Comparison of ENCODE assay signal across 8 mouse cellular contexts in the genomic region with DNA sequence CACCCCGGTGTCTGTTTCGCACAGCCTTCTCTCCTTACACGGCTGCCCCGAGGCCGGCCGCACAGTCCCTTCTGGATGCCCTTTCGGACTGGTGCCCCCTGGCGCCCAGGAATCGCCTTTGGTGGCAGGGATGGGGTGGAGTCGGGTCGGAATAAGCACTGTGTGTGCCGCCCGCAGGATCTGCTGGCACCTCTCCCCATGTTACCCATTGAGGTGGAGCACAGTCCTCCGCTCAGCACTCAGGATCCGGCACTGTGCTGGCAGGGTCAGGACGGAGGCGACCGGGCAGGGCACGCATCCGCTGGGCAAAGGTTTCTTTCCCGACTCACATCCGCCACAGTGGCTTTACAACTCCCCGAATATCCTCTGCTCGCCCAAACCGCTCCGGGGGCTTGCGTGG. TPM values are rescaled to one million over a fixed set of nuclear protein-coding genes. Genes with fewer than 3 reads are reported as not detected.
DNase-seq lines count a peak whose midpoint lies in the region; ATAC-seq and TF ChIP-seq lines count a peak whose summit lies in the region.
"Not testable (repeated sequence)": the region's sequence is repeated elsewhere in the genome, so short reads cannot be mapped to it uniquely, and the experiment has no call there.

No protein-coding gene starts in this region.

- H3K27me3 ChIP-seq in cerebellum, adult 2 months (ENCODE audit: control insufficient read depth, insufficient read depth, low read length): not testable (repeated sequence)
- peaks cover 15% of the 10 kb centered on the region for H3K27me3 ChIP-seq in forebrain, embryonic 14.5 days (replicated peaks; ENCODE audit: control insufficient read depth, insufficient read depth, low read length)
- H3K27me3 ChIP-seq in heart, embryonic 11.5 days (ENCODE audit: control insufficient read depth, insufficient read depth, low read length): peaks cover 18% of the 10 kb centered on the region
- H3K27me3 ChIP-seq in hindbrain, embryonic 15.5 days: peaks cover 21% of the 10 kb centered on the region
- peaks cover 22% of the 10 kb centered on the region for H3K27me3 ChIP-seq in lung, embryonic 16.5 days (ENCODE audit: control insufficient read depth, insufficient read depth, low read depth, low read length)
- H3K27me3 ChIP-seq in neural tube, embryonic 11.5 days (ENCODE audit: control insufficient read depth, insufficient read depth, low read length): peaks cover 22% of the 10 kb centered on the region

- not testable (repeated sequence) for H3K4me1 ChIP-seq in cerebellum, adult 2 months (ENCODE audit: control insufficient read depth, insufficient read depth, low read length); forebrain, embryonic 14.5 days (ENCODE audit: control insufficient read depth, insufficient read depth, low read length); heart, embryonic 11.5 days (ENCODE audit: control insufficient read depth, insufficient read depth, low read length); hindbrain, embryonic 15.5 days (replicated peaks); lung, embryonic 16.5 days (replicated peaks; ENCODE audit: control insufficient read depth, insufficient read depth, low read length); neural tube, embryonic 11.5 days (ENCODE audit: control insufficient read depth, insufficient read depth, low read length)

- H3K27ac ChIP-seq in cerebellum, adult 2 months (ENCODE audit: insufficient read depth, low read length); forebrain, embryonic 14.5 days (ENCODE audit: low read depth, low read length); heart, embryonic 11.5 days (ENCODE audit: low read depth, low read length); hindbrain, embryonic 15.5 days (replicated peaks); lung, embryonic 16.5 days (ENCODE audit: low read length); neural tube, embryonic 11.5 days (ENCODE audit: low read depth, low read length): not testable (repeated sequence)

- TF ChIP-seq POLR2A in cerebellum, adult 2 months (IDR thresholded peaks at IDR 0.05; ENCODE audit: borderline replicate concordance, insufficient read depth, low read length): not testable (repeated sequence)

- H3K4me3 ChIP-seq in cerebellum, adult 2 months (replicated peaks; ENCODE audit: insufficient read depth, low read depth, low read length); forebrain, embryonic 14.5 days (ENCODE audit: low read depth, low read length); lung, embryonic 16.5 days (ENCODE audit: low read length): not testable (repeated sequence)
- peak overlapping the region; percentile 14; the same call in 1 of the 2 replicates for H3K4me3 ChIP-seq in heart, embryonic 11.5 days (ENCODE audit: low read depth, low read length)
- peak overlapping the region; percentile 26; the same call in 1 of the 2 replicates for H3K4me3 ChIP-seq in hindbrain, embryonic 15.5 days
- peak overlapping the region; percentile 12; the same call in 1 of the 2 replicates for H3K4me3 ChIP-seq in neural tube, embryonic 11.5 days (ENCODE audit: low read depth, low read length)

- 1% methylated on average over 20 of the region's 27 CpGs for WGBS in cerebellum, adult 2 months
- 6% methylated on average over 15 of the region's 27 CpGs for WGBS in forebrain, embryonic 14.5 days
- 5% methylated on average over 15 of the region's 27 CpGs for WGBS in heart, embryonic 11.5 days (ENCODE audit: insufficient replicate concordance)
- WGBS in hindbrain, embryonic 15.5 days: 3% methylated on average over 19 of the region's 27 CpGs
- under 1% methylated on average over 13 of the region's 27 CpGs for WGBS in lung, embryonic 16.5 days
- 2% methylated on average over 15 of the region's 27 CpGs for WGBS in neural tube, embryonic 11.5 days

- peak overlapping the region; percentile 28; the same call in 1 of the 2 replicates for H3K4me2 ChIP-seq in forebrain, embryonic 14.5 days (ENCODE audit: low read length)
- peak overlapping the region; percentile 45 for H3K4me2 ChIP-seq in heart, embryonic 11.5 days
- peak overlapping the region; percentile 47 for H3K4me2 ChIP-seq in hindbrain, embryonic 15.5 days
- peak overlapping the region; percentile 38 for H3K4me2 ChIP-seq in lung, embryonic 16.5 days (ENCODE audit: low read depth, low read length)
- H3K4me2 ChIP-seq in neural tube, embryonic 11.5 days (ENCODE audit: low read depth): not testable (repeated sequence)

- peak; percentile 31 to 44 for DNase-seq in cerebellum, adult 2 months
- DNase-seq in forebrain, embryonic 14.5 days (ENCODE audit: low spot score); neural tube, embryonic 11.5 days (ENCODE audit: low spot score): not testable (repeated sequence)
- peak; percentile 53 to 64 for DNase-seq in kidney, postnatal 4 days
- DNase-seq in testis, postnatal 14 days (ENCODE audit: low spot score): peak; percentile 60

- TF ChIP-seq CTCF in cerebellum, adult 2 months (IDR thresholded peaks at IDR 0.05; ENCODE audit: borderline replicate concordance, insufficient read depth, low read depth, low read length): not testable (repeated sequence)

- not testable (repeated sequence) for H3K36me3 ChIP-seq in forebrain, embryonic 14.5 days (ENCODE audit: control insufficient read depth, insufficient read depth, low read length); heart, embryonic 11.5 days (ENCODE audit: control insufficient read depth, insufficient read depth, low read length); hindbrain, embryonic 15.5 days; lung, embryonic 16.5 days (ENCODE audit: control insufficient read depth, insufficient read depth, low read length); neural tube, embryonic 11.5 days (ENCODE audit: control insufficient read depth, insufficient read depth, low read length)

- not testable (repeated sequence) for H3K9ac ChIP-seq in forebrain, embryonic 14.5 days (ENCODE audit: low read length); heart, embryonic 11.5 days (ENCODE audit: low read depth, low read length); hindbrain, embryonic 15.5 days; lung, embryonic 16.5 days (ENCODE audit: low read length); neural tube, embryonic 11.5 days (ENCODE audit: low read length)

- peak; percentile 22 for ATAC-seq in forebrain, embryonic 14.5 days
- ATAC-seq in heart, embryonic 11.5 days (replicated peaks; ENCODE audit: insufficient number of reproducible peaks, low FRiP score, low TSS enrichment): not testable (repeated sequence)
- ATAC-seq in hindbrain, embryonic 15.5 days (ENCODE audit: low FRiP score, low read depth): peak; percentile 29
- peak; percentile 30 for ATAC-seq in lung, embryonic 16.5 days (ENCODE audit: low read depth)
- ATAC-seq in neural tube, embryonic 11.5 days (ENCODE audit: insufficient read depth, low FRiP score, low TSS enrichment): 0 out of 2 replicates have a peak, but pooled peaks have one; percentile 15

- not testable (repeated sequence) for H3K9me3 ChIP-seq in forebrain, embryonic 14.5 days (replicated peaks; ENCODE audit: control insufficient read depth, low read length); heart, embryonic 11.5 days (replicated peaks; ENCODE audit: control insufficient read depth, low read length); hindbrain, embryonic 15.5 days; lung, embryonic 16.5 days (ENCODE audit: control insufficient read depth, low read length); neural tube, embryonic 11.5 days (ENCODE audit: control insufficient read depth, low read length)

RNA-seq across cellular contexts. Expression of gene Fcgr3, which starts 13.2 kb away (rescaled TPM):
- 5.2 and 6.0 TPM in 2 replicates for polyA plus RNA-seq in cerebellum, adult 2 months (2012; rRNA removed)
- polyA plus RNA-seq in forebrain, embryonic 14.5 days (2014; fragmentation: Nextera tagmentation; extraction: Ambion mirVana): 8.3 and 11.5 TPM in 2 replicates
- 3.8 and 4.4 TPM in 2 replicates for polyA plus RNA-seq in heart, embryonic 11.5 days (2014; fragmentation: Nextera tagmentation; extraction: Ambion mirVana)
- polyA plus RNA-seq in hindbrain, embryonic 15.5 days (2015; fragmentation: Nextera tagmentation; extraction: Ambion mirVana): 9.6 and 12.3 TPM in 2 replicates
- polyA plus RNA-seq in lung, embryonic 16.5 days (2015; fragmentation: Nextera tagmentation; extraction: Ambion mirVana): 12.7 and 19.3 TPM in 2 replicates
- 5.6 and 6.7 TPM in 2 replicates for polyA plus RNA-seq in neural tube, embryonic 11.5 days (2014; fragmentation: Nextera tagmentation; extraction: Ambion mirVana)

RNA-seq across cellular contexts. Expression of gene Cfap126, which starts 35.8 kb away (rescaled TPM):
- 5.6 and 8.0 TPM in 2 replicates for polyA plus RNA-seq in cerebellum, adult 2 months (2012; rRNA removed)
- 7.2 and 8.8 TPM in 2 replicates for polyA plus RNA-seq in forebrain, embryonic 14.5 days (2014; fragmentation: Nextera tagmentation; extraction: Ambion mirVana)
- polyA plus RNA-seq in heart, embryonic 11.5 days (2014; fragmentation: Nextera tagmentation; extraction: Ambion mirVana): 2.7 and 5.6 TPM in 2 replicates
- polyA plus RNA-seq in hindbrain, embryonic 15.5 days (2015; fragmentation: Nextera tagmentation; extraction: Ambion mirVana): 7.7 and 14.1 TPM in 2 replicates
- 15.7 and 20.4 TPM in 2 replicates for polyA plus RNA-seq in lung, embryonic 16.5 days (2015; fragmentation: Nextera tagmentation; extraction: Ambion mirVana)
- 2.2 and 2.8 TPM in 2 replicates for polyA plus RNA-seq in neural tube, embryonic 11.5 days (2014; fragmentation: Nextera tagmentation; extraction: Ambion mirVana)

RNA-seq across cellular contexts. Expression of gene Fcgr4, which starts 59.2 kb away (rescaled TPM):
- polyA plus RNA-seq in cerebellum, adult 2 months (2012; rRNA removed): 0.18 and 0.22 TPM in 2 replicates
- polyA plus RNA-seq in forebrain, embryonic 14.5 days (2014; fragmentation: Nextera tagmentation; extraction: Ambion mirVana): 0.41 and 0.50 TPM in 2 replicates
- polyA plus RNA-seq in heart, embryonic 11.5 days (2014; fragmentation: Nextera tagmentation; extraction: Ambion mirVana): 0.23 TPM in 1 of 2 replicates, not detected in the other
- polyA plus RNA-seq in hindbrain, embryonic 15.5 days (2015; fragmentation: Nextera tagmentation; extraction: Ambion mirVana): 0.27 and 1.0 TPM in 2 replicates
- 0.39 and 0.84 TPM in 2 replicates for polyA plus RNA-seq in lung, embryonic 16.5 days (2015; fragmentation: Nextera tagmentation; extraction: Ambion mirVana)
- polyA plus RNA-seq in neural tube, embryonic 11.5 days (2014; fragmentation: Nextera tagmentation; extraction: Ambion mirVana): 0.19 and 0.26 TPM in 2 replicates
